Mouse (Mus musculus) inflammation-experienced regulatory T-cells, adult 6 months (primary cell): ENCODE results near the gene Rnase4. TPM values are rescaled to one million over a fixed set of nuclear protein-coding genes. Genes with fewer than 3 reads are reported as not detected.
A peak's percentile ranks its signal among the peaks of the same experiment; 100 is the strongest.

Source experiments
- ATAC-seq: one replicate; pipeline ENCODE4 v1.8.0; 2017
- polyA plus RNA-seq, 3 experiments: library from polyadenylated mRNA; unstranded; fragments of 100-300 nt; shearing (Covaris generic); gene quantifications; one replicate each; pipeline ENCODE4 v1.2.1; 2017

The Rnase4 gene
- 10 to 100 TPM; 10.3 to 27.1 (median 16.7) TPM for polyA plus RNA-seq

DNA sequence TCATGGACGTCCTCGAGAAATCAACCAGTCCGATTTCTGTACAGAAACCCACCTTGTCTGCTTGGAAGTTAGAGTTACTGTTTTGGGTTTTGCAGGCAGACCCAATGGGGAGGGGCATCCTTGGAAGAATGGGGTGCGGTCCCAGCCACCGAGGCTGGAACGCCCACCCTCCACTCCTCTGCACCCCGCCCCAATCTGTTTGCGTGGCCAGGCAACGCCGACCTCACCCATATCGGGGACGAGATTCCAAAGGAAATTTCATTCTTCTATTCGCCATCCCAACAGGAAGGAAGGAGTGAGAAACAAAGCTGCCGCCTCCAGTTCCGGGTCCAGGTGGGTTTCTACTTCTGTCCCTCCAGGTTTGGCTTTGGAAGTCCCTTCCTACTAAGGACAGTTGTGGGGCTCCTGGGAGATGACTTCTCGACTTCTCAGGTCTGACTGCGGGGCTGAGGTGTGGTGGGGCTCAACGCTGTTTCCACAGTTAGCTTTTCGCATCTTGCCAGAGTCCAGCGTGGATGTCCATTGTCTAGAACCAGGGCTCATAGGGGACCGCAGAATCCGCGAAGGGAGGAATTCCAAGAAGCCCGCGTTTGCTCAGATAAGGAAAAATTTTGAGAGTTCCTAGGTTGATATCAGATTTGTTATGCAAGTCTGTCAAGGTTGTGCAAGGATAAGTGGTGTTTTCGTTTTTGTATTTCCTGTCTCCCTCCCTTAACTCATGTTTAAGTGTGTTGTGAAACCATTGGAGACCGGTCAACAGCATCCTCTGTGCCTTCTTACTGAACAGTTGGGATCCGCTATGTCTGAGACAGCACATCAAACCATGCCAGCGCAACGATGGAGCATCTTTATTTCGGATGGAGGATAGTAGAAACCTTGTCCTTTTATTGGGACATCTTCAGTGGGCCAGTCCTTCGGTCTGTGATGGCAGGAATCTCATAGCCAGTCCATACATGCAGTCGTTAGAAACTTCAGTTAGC lies at the start of gene Rnase4, which contains the start of gene Ang:
Gene Rnase4 (plus strand): TSS at position 157 of the 980 bp plus-strand sequence.
Gene Ang (plus strand): TSS at position 230 of the 980 bp plus-strand sequence.
- no peak for ATAC-seq

DNA sequence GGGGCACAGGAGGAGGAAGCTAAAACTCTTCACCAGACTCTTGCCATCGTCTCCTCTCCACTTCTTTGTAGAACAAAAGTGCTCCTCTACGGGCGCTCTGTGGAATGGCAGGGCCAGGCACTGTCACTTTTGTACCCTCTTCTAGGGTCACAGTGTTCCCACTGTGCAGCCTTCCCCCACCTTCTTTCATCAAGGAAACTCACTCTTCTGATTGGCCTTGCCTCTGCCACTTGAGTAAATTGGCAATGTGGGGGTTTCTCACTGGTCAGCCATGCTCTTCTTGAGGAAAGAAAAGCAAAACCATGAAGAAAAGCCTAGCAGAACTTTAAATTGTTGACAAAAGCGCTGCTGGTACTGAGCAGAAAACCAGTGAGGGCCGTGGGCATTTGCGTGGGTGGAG lies 49.1 kb upstream of the Rnase4 start, which contains the start of gene Rnase9:
Gene Rnase9 (minus strand): TSS at position 101 of the 400 bp plus-strand sequence.
- ATAC-seq = no peak

DNA sequence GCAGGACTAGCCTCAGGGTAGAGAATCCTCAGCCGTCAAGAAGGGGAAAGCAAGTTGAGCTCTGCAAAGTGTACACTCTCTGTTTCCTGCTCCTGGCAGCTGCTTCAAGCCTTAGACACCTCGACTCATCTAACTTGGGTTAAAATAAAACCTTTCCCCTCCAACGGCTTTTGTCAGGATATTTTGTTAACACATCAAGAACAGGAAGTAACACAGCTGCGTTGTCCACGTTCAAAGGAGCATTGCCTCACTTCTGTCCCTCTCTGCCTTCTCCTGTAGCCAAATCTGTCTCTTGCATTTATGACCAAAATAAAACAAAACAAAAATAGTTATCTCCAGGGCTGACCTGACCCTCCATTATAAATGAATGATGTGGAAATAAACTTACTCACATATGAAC lies 43.0 kb upstream of the Rnase4 start:
- ATAC-seq = no peak

DNA sequence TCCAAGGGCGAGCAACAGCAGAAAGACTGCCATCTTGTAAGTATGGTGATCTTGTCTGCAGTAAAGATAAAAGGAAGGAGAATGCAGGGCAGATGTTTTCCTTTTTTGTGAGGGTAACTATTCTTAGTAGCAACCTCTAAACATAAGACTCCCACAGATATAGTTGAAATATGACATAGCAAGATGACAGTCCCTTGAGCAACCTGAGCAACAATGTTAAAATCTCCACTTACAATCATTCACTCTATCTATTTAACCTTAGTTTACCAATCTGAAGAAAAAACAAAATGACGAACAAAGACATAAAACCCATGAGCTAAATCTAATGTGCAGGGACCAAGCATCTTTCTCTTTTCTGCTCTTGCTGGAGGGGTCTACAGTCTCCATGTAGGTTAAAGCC lies 40.8 kb upstream of the Rnase4 start, which contains the start of gene Rnase11:
Gene Rnase11 (minus strand): TSS at position 101 of the 400 bp plus-strand sequence.
- ATAC-seq = no peak

DNA sequence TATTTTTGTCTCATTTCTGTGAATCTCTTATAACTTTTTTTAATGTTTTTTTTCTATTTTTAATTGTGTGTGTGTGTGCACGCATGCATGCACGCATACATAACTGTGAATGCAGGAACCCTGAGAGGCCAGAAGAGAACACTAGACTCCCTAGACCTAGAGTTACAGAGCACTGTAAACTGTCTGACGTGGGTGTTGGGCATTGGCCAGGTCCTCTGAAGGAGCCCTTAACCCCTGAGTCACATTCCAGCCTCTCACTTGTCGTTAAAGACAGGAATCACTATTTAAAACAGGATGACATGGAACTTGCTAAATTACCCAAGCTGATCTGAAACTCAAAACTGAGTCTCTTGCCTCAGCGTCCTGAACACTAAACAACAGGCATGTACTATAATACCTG lies 38.9 kb upstream of the Rnase4 start:
- ATAC-seq = no peak

DNA sequence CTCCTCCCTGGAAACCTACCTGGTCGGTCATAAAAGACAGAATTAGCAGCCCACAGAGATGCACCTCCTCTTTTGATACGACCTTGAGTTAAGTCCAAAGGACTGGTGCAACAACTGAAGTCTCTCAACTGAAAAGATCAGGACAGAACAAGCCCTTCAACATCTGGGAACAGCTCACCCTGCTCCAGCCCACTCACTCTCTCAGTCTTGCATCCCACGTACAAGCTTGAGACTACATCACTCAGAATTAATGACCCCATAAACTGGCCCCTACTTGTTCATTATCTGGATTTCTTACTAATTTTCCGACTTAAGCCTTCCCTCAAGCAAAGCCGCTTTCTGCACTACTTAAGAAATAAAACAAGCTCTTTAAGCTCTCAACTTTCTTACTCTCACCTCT lies 37.7 kb upstream of the Rnase4 start:
- ATAC-seq = no peak

DNA sequence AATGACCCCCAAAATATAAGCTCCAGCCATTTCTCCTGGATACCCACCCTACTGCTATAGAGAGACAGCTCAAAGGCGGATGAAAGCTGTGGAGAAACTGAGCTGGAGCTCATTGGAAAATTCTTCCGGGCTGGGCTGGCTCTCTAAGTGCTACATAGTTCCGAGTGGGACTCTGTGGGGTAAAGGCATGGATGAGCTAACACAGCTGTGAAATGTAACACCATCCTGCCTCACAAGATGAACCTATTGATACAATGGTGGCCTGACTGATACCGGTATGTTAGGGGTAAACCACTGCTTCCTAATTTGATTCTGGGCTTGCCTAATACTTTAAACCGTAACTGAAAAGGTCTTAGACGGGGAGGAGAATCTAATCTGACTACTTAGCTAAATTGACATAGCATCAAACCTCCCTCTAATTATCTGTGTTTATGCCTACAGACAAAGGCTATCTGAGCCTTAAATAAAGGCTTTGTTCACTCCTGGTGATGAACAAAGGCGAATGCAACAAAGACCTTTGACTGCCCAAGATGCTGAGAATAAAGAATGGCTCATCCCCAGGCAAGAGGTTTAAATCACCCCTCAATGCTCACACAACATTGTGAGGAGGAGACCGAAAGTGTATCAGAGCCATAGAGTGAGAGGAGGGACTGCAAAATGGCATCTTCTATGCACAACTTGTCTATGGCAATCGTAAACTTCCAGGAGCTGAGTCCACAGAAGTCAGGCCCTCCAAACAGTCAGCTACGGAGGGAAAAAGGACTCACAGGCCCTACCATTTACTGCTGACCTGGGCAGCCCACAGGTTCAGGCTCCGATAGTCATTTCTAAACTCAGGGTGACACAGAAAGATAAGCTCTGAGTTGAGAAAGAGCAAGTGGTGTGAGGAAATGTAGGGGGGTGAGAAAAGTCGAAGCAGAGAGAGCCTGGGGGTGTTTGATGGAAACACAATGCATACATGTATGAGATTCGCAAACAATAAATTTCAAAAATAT lies 36.3 kb upstream of the Rnase4 start:
- ATAC-seq = no peak

DNA sequence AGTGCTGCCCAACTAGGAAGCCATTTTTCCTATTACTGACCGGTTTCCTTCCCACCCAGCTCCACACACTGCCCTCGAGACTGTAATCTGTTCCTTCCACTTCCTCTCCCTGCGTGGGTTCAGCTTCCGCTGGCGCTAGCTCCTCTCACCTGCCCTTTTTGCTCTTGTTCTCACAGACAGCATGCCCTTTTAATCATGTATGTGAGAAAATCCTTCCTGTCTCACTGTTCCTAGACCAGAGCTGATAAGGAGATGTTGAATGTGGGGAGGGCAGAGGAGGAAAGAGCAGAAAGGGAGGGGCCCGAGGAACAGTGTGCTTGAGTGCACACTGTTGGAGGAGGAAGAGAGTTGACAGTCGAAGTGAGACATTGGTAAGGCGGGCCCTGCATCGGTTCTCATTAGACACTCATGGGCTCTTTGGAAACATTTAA lies 33.5 kb upstream of the Rnase4 start, which contains the start of gene Rnase12:
Gene Rnase12 (minus strand): TSS at position 261 of the 431 bp plus-strand sequence.
- ATAC-seq = peak; percentile 60

DNA sequence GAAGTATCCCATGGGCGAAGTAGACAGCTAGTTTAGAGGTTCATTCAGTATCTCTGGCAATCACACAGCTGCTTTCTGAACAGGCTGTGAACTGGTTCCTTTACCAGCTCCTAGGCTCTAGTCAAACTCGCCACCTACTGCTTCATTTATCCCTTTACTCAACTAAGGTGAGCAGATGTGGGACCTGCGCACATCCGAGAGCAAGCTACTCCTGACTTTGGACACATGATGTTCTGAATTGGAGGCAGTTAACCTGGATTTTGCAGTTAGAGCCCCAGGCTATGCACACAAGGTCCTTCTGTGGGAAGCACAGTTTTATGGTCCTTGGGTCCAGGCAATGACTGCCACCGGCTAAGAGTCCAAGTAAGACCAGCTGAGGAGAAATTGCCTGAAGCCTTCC lies 30.1 kb upstream of the Rnase4 start:
- ATAC-seq = no peak

DNA sequence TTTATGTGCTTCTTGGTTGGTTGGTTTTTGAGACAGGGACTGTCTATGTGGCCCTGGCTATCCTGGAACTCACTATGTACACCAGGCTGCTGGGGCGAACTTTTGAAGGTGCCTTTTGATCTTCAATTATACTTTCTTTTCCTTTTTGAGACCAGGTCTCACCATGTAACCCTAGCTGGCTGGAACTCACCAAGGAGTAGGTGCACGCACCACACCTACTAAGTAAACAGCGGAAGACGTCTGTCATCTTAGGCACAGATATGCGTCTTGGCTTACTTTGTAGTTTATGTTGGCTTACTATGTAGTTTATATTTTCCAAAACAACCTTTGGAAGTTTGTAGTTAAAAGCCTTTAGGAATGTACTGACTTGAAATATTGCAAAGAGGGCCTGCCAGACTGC lies 21.9 kb upstream of the Rnase4 start:
- ATAC-seq = no peak

DNA sequence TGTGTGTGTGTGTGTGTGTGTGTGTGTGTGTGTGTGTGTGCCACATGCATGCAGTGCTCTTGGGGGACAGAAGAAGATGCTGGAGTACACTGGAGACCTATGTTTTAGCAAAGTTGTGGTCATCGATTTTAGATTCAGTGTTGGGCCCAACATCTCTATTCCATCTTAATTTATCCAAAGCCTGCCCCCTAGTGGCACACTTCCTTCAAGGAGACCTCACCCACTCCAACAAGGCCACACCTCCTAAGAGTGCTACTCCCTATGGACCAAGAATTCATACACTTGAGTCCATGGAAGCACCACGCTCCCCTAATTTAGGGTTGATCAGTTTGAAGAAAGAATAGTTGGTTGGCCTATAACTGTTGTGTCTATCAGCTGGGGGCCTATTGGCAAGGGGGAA lies 21.3 kb upstream of the Rnase4 start:
- ATAC-seq = no peak

DNA sequence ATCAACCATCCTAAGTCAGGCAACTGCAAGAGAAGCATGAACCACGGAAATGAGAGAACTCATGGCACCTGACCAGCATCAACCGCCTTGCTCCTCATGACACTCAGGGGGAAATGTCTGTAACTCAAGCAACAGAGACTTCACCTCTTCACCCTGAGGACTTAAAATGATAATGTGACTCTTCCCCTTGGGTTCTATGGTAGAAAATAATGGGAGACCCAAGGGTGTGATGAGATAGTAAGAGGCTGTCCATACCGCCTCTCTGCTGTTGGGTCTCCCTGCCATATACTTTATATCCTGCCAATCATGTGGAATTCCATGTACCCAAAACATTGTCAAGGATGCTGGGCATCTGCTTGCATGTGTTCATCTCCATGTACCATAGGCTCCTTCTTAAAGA lies 16.5 kb upstream of the Rnase4 start, which contains the start of gene Olfr750:
Gene Olfr750 (minus strand): TSS at position 101 of the 400 bp plus-strand sequence.
- ATAC-seq = no peak

DNA sequence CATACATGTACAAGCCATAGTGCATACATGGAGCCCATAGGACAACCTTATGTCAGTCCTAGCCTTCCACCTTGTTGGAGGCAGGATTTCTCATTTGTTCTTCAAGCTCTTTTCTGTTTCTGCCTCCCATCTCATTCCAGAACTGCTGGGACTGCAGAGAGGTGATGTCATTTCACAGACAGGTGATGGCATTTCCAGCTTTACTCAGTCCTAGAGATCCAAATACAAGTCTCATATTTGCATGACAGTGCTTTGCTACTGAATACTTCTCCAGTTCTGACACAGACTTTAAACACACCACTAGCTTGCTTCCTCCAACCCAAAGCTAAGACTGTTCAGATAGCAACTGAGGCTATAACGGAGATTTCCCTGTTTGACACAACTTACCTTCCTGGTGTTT lies 11.7 kb upstream of the Rnase4 start:
- ATAC-seq = no peak

DNA sequence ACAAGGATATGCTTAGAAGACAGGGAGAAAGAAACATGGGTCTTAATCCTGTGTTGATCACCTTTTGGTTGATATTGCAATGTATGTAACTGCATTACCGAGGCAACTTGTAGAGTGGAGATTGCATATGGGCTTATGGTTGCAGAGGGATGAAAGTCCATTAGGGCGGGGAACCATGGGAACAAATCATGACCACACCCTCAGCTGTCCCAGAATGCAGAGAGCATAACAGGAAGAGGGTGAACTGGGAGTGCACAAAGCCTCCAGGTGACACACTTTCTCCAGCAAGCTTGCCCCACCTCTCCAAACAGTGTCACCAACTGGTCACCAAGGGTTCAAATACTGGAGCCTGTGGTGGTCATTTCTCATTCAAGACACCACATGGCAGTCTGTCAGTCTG lies 9.8 kb upstream of the Rnase4 start:
- ATAC-seq = no peak

DNA sequence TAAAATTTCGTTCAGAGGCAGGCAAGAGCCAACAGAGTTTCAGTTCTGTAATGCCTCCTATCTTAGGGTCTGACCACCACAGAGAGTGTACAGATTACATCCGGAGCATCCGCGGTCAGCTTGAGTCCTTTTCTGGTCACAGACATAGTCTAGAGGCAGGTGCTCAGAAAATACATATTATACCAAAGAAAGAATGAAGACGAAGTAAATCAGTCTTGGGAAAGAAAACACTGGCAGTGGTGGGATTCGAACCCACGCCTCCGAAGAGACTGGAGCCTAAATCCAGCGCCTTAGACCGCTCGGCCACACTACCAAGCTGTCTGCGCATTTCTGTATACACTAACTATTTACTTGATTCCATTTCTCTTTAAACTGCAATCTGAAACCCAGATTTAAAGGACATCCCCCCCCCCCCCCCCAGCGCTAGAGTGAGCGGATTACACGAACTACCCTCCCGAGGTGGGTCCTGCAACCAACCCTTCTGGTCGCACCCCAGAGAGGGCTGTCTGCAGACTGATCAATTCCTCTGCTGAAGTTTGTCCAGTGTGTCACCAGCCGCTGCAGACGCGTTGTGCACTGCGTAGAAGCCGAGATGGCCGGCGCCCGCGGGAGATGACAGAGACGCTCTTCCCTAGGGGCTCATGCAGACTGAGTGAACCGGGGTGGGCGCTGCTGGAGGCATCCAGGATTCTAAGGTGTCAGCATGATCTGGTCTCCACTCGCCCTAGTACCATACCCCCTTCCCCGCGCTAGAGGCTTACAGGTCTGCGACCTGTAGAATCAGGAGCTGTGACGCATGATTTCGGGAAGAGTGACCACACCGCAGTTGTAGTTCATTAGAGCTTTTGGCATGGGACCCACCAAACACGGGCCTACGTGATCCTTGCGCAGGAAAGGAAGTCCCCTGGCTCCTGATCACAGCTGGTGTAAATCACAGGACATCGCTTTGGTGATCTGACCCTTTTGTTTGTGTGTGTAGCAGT lies 8.0 kb upstream of the Rnase4 start:
- peak; percentile 71 for ATAC-seq

DNA sequence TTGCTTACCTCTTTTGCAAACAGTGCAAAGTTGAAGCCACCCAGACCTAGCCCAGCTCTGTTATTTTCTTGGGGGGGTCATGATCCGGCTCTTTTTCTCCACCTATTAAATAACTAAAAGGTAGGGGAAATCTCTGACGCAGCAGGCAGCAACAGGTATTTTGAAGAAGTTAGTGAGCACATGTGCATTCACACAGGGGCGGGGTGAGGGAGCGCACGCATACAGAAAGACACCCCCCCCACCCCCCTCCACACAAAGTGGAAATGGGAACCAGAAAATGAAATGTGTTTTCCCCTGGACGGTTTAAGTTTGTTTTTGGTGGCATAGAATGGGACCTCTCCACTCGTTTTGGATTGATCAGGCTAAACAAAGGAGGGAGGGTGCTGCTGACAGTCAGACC lies 7.1 kb upstream of the Rnase4 start:
- ATAC-seq = no peak

DNA sequence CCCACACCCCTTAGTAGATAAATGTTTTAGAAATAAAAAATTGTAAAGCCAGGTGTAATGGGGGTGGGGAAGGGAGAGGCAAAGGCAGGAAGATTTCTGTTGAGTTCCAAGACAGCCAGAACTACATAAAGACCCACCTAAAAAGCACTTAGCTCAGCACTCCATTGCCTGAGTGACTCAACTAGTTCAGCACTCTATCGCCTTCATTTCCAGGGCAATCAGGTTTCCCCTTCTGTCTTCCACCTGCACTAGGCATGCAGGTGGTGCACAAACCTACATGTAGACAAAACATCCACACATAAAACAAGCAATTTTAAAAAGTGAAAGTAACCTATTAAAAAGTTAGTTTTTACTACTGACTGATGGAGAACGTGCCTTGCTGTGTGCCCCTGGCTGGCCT lies 5.8 kb upstream of the Rnase4 start:
- ATAC-seq = no peak

DNA sequence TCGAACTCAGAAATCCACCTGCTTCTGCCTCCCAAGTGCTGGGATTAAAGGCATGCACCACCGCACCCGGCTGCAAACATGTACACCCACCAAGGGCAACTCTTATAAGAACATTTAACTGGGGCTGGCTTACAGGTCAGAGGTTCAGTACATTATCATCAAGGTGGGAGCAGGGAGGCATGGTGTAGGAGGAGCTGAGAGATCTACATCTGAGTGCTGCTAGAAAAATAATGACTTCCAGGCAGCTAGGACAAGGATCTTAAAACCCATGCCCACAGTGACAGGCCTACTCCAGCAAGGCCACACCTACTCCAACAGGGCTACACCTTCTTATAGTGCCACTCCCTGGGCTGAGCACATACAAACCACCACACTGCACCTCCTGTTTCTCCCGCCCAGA lies 5.0 kb upstream of the Rnase4 start:
- no peak for ATAC-seq

DNA sequence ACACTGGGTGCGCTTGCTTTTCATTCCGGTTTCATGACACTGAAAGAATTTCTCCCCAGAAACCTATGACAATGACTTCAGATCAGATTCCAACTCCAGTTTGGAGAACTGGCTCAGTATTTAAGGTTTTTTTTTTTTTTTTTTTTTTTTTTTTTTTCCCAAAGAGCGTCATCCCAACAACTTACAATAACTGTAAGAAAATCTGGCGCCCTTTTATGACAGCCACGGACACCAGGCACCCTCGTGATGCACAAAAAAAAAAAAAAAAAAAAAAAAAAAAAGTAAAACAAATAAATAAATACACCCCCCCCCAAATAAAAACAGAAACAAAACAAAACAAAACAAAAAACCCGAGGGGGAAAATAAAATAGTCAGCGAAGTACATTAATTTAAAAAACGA lies 3.1 kb upstream of the Rnase4 start:
- no peak for ATAC-seq

DNA sequence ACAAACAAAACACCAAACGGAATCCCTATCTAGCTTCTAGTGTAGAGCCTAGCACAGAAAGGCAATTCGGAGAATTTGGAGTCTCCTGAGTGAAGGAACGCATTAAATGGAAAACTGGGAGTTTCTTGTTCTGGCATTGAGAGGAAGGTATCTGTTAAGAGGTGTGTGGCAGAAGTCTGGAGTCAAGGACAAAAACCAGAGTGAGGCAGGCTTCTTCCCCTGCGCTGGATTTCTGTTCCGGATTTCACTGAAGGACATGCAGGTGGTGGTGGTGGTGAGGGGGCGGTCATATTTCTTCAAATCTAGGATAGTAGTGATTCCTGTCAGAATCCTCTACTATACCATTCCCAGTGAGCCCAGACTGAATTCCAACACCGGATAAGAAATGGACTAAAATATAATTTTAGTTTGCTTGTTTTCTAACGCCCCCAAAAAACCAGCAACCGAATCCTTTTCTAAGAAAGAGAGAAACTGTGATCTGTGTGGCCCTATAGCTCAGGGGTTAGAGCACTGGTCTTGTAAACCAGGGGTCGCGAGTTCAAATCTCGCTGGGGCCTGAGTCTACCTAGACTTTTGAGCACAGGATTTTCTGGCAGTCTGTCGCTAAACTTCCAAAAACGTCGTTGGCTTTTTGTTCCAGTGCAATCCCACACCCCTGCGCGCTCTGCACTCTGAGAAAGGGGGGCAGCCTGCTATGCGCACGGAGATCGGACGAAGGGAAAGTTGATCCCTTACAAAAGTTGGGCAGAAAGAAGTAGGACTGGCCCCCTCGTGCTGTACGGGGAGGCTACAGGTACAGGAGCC lies 2.5 kb upstream of the Rnase4 start:
- ATAC-seq = peak; percentile 7
